ENCODE assay signal across 12 mouse cellular contexts in genomic region chr16:94079075-94079855, GRCm38 (mm10). TPM values are rescaled to one million over a fixed set of nuclear protein-coding genes. Genes with fewer than 3 reads are reported as not detected.
DNase-seq lines count a peak whose midpoint lies in the region; ATAC-seq and TF ChIP-seq lines count a peak whose summit lies in the region.
"Had no signal": no experiment of that assay in that cellular context is flagged by ENCODE, and none has a peak within 500 bp of the region (broad histone marks: within the 10 kb centered on the region; RNA-seq: fewer than 3 reads in every experiment).

No protein-coding gene starts in this region.

- WGBS in heart, postnatal 0 days = 1% methylated on average over 47 of the region's 47 CpGs
- under 1% methylated on average over 47 of the region's 47 CpGs for WGBS in neural tube, embryonic 15.5 days
- under 1% methylated on average over 47 of the region's 47 CpGs for WGBS in limb, embryonic 11.5 days
- WGBS in stomach, postnatal 0 days = 3% methylated on average over 47 of the region's 47 CpGs

- no peak for TF ChIP-seq CTCF in heart, postnatal 0 days (IDR thresholded peaks at IDR 0.05; ENCODE audit: low read depth)
- no peak for TF ChIP-seq CTCF in stomach, postnatal 0 days (IDR thresholded peaks at IDR 0.05; ENCODE audit: low read depth)

- DNase-seq in heart, postnatal 0 days (ENCODE audit: low spot score) = peak; percentile 4
- DNase-seq in heart, postnatal 4 days = no peak
- peak; percentile 71 for DNase-seq in neural tube, embryonic 10.5 days (ENCODE audit: extremely low spot score, low spot score)
- peak; percentile 66 for DNase-seq in limb, embryonic 11.5 days (ENCODE audit: low spot score)
- DNase-seq in stomach, postnatal 0 days (ENCODE audit: low spot score) = peak; percentile 17
- DNase-seq in cerebellum, adult 9-11 months = no peak
- DNase-seq: gastrocnemius, postnatal 14 days had no signal

- H3K27me3 ChIP-seq in heart, postnatal 0 days (ENCODE audit: control insufficient read depth, insufficient read depth, low read length) = peaks cover 95% of the 10 kb centered on the region
- H3K27me3 ChIP-seq in neural tube, embryonic 15.5 days (replicated peaks) = peaks cover 90% of the 10 kb centered on the region
- H3K27me3 ChIP-seq in limb, embryonic 11.5 days (ENCODE audit: control insufficient read depth, insufficient read depth, low read length) = peaks cover 89% of the 10 kb centered on the region
- peaks cover 23% of the 10 kb centered on the region for H3K27me3 ChIP-seq in stomach, postnatal 0 days (ENCODE audit: control insufficient read depth, insufficient read depth, low read length)
- H3K27me3 ChIP-seq: CH12.LX had no signal

- no peaks in the 10 kb centered on the region for H3K36me3 ChIP-seq in heart, postnatal 0 days (replicated peaks; ENCODE audit: control insufficient read depth, insufficient read depth, low read length)
- no peaks in the 10 kb centered on the region for H3K36me3 ChIP-seq in neural tube, embryonic 15.5 days
- no peaks in the 10 kb centered on the region for H3K36me3 ChIP-seq in limb, embryonic 11.5 days (ENCODE audit: control insufficient read depth, insufficient read depth, low read length)
- no peaks in the 10 kb centered on the region for H3K36me3 ChIP-seq in stomach, postnatal 0 days (ENCODE audit: control insufficient read depth, insufficient read depth, low read length)
- H3K36me3 ChIP-seq: liver, embryonic 15.5 days had no signal

- no peak for TF ChIP-seq EP300 in heart, postnatal 0 days (IDR thresholded peaks at IDR 0.05; ENCODE audit: low read depth)
- no peak for TF ChIP-seq EP300 in stomach, postnatal 0 days (optimal IDR thresholded peaks at IDR 0.05)

- H3K4me2 ChIP-seq in heart, postnatal 0 days (ENCODE audit: low read depth, low read length) = no peak overlapping the region
- no peak overlapping the region for H3K4me2 ChIP-seq in neural tube, embryonic 15.5 days
- peak overlapping the region; percentile 8; the same call in 1 of the 2 replicates for H3K4me2 ChIP-seq in limb, embryonic 11.5 days (ENCODE audit: low read depth, severe bottlenecking)
- H3K4me2 ChIP-seq in stomach, postnatal 0 days (replicated peaks; ENCODE audit: low read depth) = no peak overlapping the region
- H3K4me2 ChIP-seq: liver, embryonic 15.5 days had no signal

- H3K27ac ChIP-seq in heart, postnatal 0 days (ENCODE audit: low read depth) = no peak overlapping the region
- no peak overlapping the region for H3K27ac ChIP-seq in neural tube, embryonic 15.5 days (replicated peaks)
- H3K27ac ChIP-seq in limb, embryonic 11.5 days (replicated peaks; ENCODE audit: low read depth, low read length) = no peak overlapping the region
- no peak overlapping the region for H3K27ac ChIP-seq in stomach, postnatal 0 days (replicated peaks)
- H3K27ac ChIP-seq: liver, embryonic 15.5 days had no signal

- 0 out of 2 replicates have a peak, but pooled peaks cover 3% of the 10 kb centered on the region for H3K9me3 ChIP-seq in heart, postnatal 0 days (replicated peaks; ENCODE audit: control insufficient read depth, low read length)
- H3K9me3 ChIP-seq in neural tube, embryonic 15.5 days (replicated peaks) = no peaks in the 10 kb centered on the region
- no peaks in the 10 kb centered on the region for H3K9me3 ChIP-seq in limb, embryonic 11.5 days (ENCODE audit: control insufficient read depth, low read length)
- no peaks in the 10 kb centered on the region for H3K9me3 ChIP-seq in stomach, postnatal 0 days (ENCODE audit: control insufficient read depth, low read length)
- H3K9me3 ChIP-seq: liver, embryonic 15.5 days had no signal

- H3K4me3 ChIP-seq in heart, postnatal 0 days (ENCODE audit: low read depth, low read length) = no peak overlapping the region
- H3K4me3 ChIP-seq in neural tube, embryonic 15.5 days (replicated peaks) = no peak overlapping the region
- no peak overlapping the region for H3K4me3 ChIP-seq in limb, embryonic 11.5 days (ENCODE audit: low read depth, low read length)
- H3K4me3 ChIP-seq in stomach, postnatal 0 days (ENCODE audit: low read depth, low read length) = no peak overlapping the region
- H3K4me3 ChIP-seq: liver, embryonic 15.5 days had no signal

- no peaks in the 10 kb centered on the region for H3K4me1 ChIP-seq in heart, postnatal 0 days (ENCODE audit: control insufficient read depth, insufficient read depth)
- H3K4me1 ChIP-seq in neural tube, embryonic 15.5 days = no peaks in the 10 kb centered on the region; the same call in 1 of the 2 replicates
- peaks cover 3% of the 10 kb centered on the region; the same call in 1 of the 2 replicates for H3K4me1 ChIP-seq in limb, embryonic 11.5 days (ENCODE audit: control insufficient read depth, insufficient read depth, low read length)
- H3K4me1 ChIP-seq in stomach, postnatal 0 days (replicated peaks; ENCODE audit: control insufficient read depth, insufficient read depth) = no peaks in the 10 kb centered on the region
- H3K4me1 ChIP-seq: liver, embryonic 15.5 days had no signal

- no peak overlapping the region for H3K9ac ChIP-seq in heart, postnatal 0 days (replicated peaks; ENCODE audit: low read depth, low read length)
- H3K9ac ChIP-seq in neural tube, embryonic 15.5 days (replicated peaks) = no peak overlapping the region
- H3K9ac ChIP-seq in limb, embryonic 11.5 days (ENCODE audit: low read length) = no peak overlapping the region
- H3K9ac ChIP-seq in stomach, postnatal 0 days (ENCODE audit: low read length) = no peak overlapping the region
- H3K9ac ChIP-seq: liver, embryonic 15.5 days had no signal

- no peak for ATAC-seq in heart, postnatal 0 days (ENCODE audit: insufficient read depth, low read depth)
- ATAC-seq in neural tube, embryonic 15.5 days (ENCODE audit: low FRiP score) = no peak
- ATAC-seq in limb, embryonic 11.5 days (ENCODE audit: insufficient number of reproducible peaks, low FRiP score, low TSS enrichment, low read depth) = no peak
- no peak for ATAC-seq in stomach, postnatal 0 days (ENCODE audit: low FRiP score, low TSS enrichment)
- no peak for ATAC-seq in activated CD4-positive, CD25-positive, alpha-beta regulatory T cell, adult 4 months
- ATAC-seq: hindbrain, embryonic 16.5 days had no signal

RNA-seq across cellular contexts. Expression of gene Sim2, which starts 5.5 kb away (rescaled TPM):
- total RNA-seq in heart, postnatal 0 days (2014; rRNA removed; ENCODE audit: low replicate concordance) = not detected in 2 replicates
- polyA plus RNA-seq in heart, postnatal 0 days (2015; fragmentation: Nextera tagmentation; extraction: Ambion mirVana) = 0.03 TPM in 1 of 2 replicates, not detected in the other
- total RNA-seq in heart, postnatal 4 days (2021) = not detected
- polyA plus RNA-seq in neural tube, embryonic 15.5 days (2015; fragmentation: Nextera tagmentation; extraction: Ambion mirVana) = 0.06 TPM in 1 of 2 replicates, not detected in the other
- polyA plus RNA-seq in limb, embryonic 11.5 days (2014; fragmentation: Nextera tagmentation; extraction: Ambion mirVana) = 2.6 and 2.7 TPM in 2 replicates
- 0.17 and 0.31 TPM in 2 replicates for polyA plus RNA-seq in stomach, postnatal 0 days (2015; fragmentation: Nextera tagmentation; extraction: Ambion mirVana)
- polyA plus RNA-seq in activated CD4-positive, CD25-positive, alpha-beta regulatory T cell, adult 4 months (2017; shearing (Covaris generic)) = not detected
- total RNA-seq: CH12.LX had no signal
- polyA plus RNA-seq: hindbrain, embryonic 16.5 days; liver, embryonic 15.5 days had no signal

Comparison
In these comparisons a context has a peak if more than half of its experiments do, and no peak if none do; other contexts are left out.
1. DNase-seq: peak in heart, postnatal 0 days (single experiment), neural tube, embryonic 10.5 days (single experiment), limb, embryonic 11.5 days (single experiment) and stomach, postnatal 0 days (single experiment); none in heart, postnatal 4 days (single experiment) and cerebellum, adult 9-11 months (single experiment).